Mouse (Mus musculus) lung, postnatal 14 days (tissue): ENCODE measurements at regions not wholly inside any gene's neighbourhood (a gene's known extent, or its start where the extent isn't known, plus 50 kb on each side); places are given as distances from the start of the nearest gene placed in this dataset.

Experiments used
- DNase-seq: peaks from one replicate; pipeline ENCODE4 v3.0.0; 2021

- no peak for DNase-seq
These were observed 156.3 kb downstream of the Mtx2 start for GRCm38 (mm10) chr2:74981856-74982255.

GRCm38 (mm10) chr2:74993802-74994201 is 168.2 kb downstream of the Mtx2 start:
- no peak for DNase-seq

- no peak for DNase-seq
These were observed 169.4 kb downstream of the Mtx2 start for GRCm38 (mm10) chr2:74994998-74995397.

- no peak for DNase-seq
These were observed 172.1 kb downstream of the Mtx2 start for GRCm38 (mm10) chr2:74997736-74998135.

- DNase-seq = no peak
These were observed 174.8 kb downstream of the Mtx2 start for GRCm38 (mm10) chr2:75000368-75000796.

- peak; percentile 27 for DNase-seq
These were observed 177.0 kb downstream of the Mtx2 start for GRCm38 (mm10) chr2:75002562-75002961.

GRCm38 (mm10) chr2:75008116-75008515 is 182.5 kb downstream of the Mtx2 start:
- peak; percentile 31 for DNase-seq

- no peak for DNase-seq
These were observed 185.0 kb downstream of the Mtx2 start for GRCm38 (mm10) chr2:75010647-75011046.

- peak; percentile 9 for DNase-seq
These were observed 186.4 kb downstream of the Mtx2 start for GRCm38 (mm10) chr2:75012046-75012445.

GRCm38 (mm10) chr2:75014994-75015728 is 189.6 kb downstream of the Mtx2 start:
- DNase-seq = no peak

- DNase-seq = peak; percentile 7
These were observed 193.9 kb downstream of the Mtx2 start for GRCm38 (mm10) chr2:75019459-75019858.

- DNase-seq = peak; percentile 44
These were observed 196.0 kb downstream of the Mtx2 start for GRCm38 (mm10) chr2:75021639-75022038.

GRCm38 (mm10) chr2:75028151-75028550 is 202.5 kb downstream of the Mtx2 start:
- no peak for DNase-seq

- DNase-seq = no peak
These were observed 203.6 kb downstream of the Mtx2 start for GRCm38 (mm10) chr2:75029089-75029693.

GRCm38 (mm10) chr2:75034708-75035107 is 209.1 kb downstream of the Mtx2 start:
- no peak for DNase-seq

- no peak for DNase-seq
These were observed 213.5 kb downstream of the Mtx2 start for GRCm38 (mm10) chr2:75039066-75039465.

GRCm38 (mm10) chr2:75046892-75047291 is 221.3 kb downstream of the Mtx2 start:
- no peak for DNase-seq

- DNase-seq = no peak
These were observed 222.5 kb downstream of the Mtx2 start for GRCm38 (mm10) chr2:75048071-75048470.

GRCm38 (mm10) chr2:75054474-75055186 is 229.0 kb downstream of the Mtx2 start:
- peak; percentile 18 for DNase-seq

- DNase-seq = peak; percentile 65
These were observed 229.6 kb downstream of the Mtx2 start for GRCm38 (mm10) chr2:75055187-75055543.

- DNase-seq = no peak
These were observed 235.4 kb downstream of the Mtx2 start for GRCm38 (mm10) chr2:75061009-75061408.

- DNase-seq = no peak
These were observed 236.0 kb downstream of the Mtx2 start for GRCm38 (mm10) chr2:75061456-75062188.

GRCm38 (mm10) chr2:75062189-75062510 is 236.5 kb downstream of the Mtx2 start:
- no peak for DNase-seq
